Mouse (Mus musculus): Measurements from ENCODE around the gene Ell2. TPM values are rescaled to one million over a fixed set of nuclear protein-coding genes. Genes with fewer than 3 reads are reported as not detected.

Ell2 gene
- polyA plus RNA-seq, 1 experiment from 2014 or later: 4.3 TPM

GRCm38 (mm10) chr13:75817183-75817582 is 110.6 kb downstream of the Ell2 start:
- ATAC-seq: no peak
- H3K27ac ChIP-seq (ENCODE audit: low read length): no peak overlapping the region
- WGBS: 97% methylated on average over 2 of the region's 2 CpGs
- no peak overlapping the region for H3K4me2 ChIP-seq (ENCODE audit: low read depth, low read length)
- no peaks in the 10 kb centered on the region for H3K4me1 ChIP-seq (ENCODE audit: control insufficient read depth, insufficient read depth, low read length)
- H3K27me3 ChIP-seq (replicated peaks; ENCODE audit: control insufficient read depth, insufficient read depth, low read length): no peaks in the 10 kb centered on the region
- H3K9me3 ChIP-seq (ENCODE audit: control insufficient read depth, low read length): no peaks in the 10 kb centered on the region
- H3K4me3 ChIP-seq (ENCODE audit: low read length): no peak overlapping the region
- no peaks in the 10 kb centered on the region for H3K36me3 ChIP-seq (ENCODE audit: control insufficient read depth, insufficient read depth, low read length)
- H3K9ac ChIP-seq (ENCODE audit: low read depth, low read length): no peak overlapping the region

GRCm38 (mm10) chr13:75818486-75818885 is 111.9 kb downstream of the Ell2 start:
- WGBS: 52% methylated on average over 3 of the region's 3 CpGs
- no peak for ATAC-seq
- Histone ChIP-seq H3K9ac (ENCODE audit: low read depth, low read length) (no peak overlapping the region), H3K27me3 (replicated peaks; ENCODE audit: control insufficient read depth, insufficient read depth, low read length) (no peaks in the 10 kb centered on the region), H3K4me3 (ENCODE audit: low read length) (no peak overlapping the region), H3K36me3 (ENCODE audit: control insufficient read depth, insufficient read depth, low read length) (no peaks in the 10 kb centered on the region), H3K27ac (ENCODE audit: low read length) (no peak overlapping the region), H3K9me3 (ENCODE audit: control insufficient read depth, low read length) (no peaks in the 10 kb centered on the region), H3K4me2 (ENCODE audit: low read depth, low read length) (no peak overlapping the region), H3K4me1 (ENCODE audit: control insufficient read depth, insufficient read depth, low read length) (no peaks in the 10 kb centered on the region)

DNA sequence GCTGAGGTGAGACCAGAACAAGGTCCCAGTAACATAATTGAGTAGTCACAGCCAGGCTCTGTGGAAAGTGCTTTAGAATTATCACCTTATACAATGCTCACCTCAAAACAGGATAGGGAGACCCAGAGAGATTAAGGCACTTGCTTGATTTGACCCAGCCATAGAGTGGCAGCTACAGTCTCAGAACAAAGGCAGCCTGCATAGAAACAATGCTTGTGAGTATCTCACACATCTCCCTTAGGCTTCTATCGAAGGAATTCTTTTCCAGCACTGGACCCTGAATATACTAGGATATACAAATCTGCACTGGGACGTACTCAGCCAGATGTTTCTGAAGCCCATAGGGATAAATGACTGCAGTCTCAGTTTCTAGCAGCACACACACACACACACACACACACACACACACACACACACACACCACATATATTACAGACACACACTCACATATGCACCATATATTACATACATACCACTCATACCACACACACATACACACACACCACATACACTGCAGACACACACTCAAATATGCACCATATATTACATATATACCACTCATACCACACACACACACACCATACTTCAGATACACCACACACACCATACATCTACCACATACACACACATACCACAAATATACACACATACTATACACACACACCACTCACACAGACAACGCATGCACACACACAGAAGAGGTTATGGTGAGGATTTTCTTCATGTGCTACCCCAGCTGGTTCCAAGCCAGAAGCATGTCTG is 112.6 kb downstream of the Ell2 start:
- Histone ChIP-seq H3K36me3 (ENCODE audit: control insufficient read depth, insufficient read depth, low read length) (no peaks in the 10 kb centered on the region), H3K4me3 (ENCODE audit: low read length) (no peak overlapping the region), H3K4me1 (ENCODE audit: control insufficient read depth, insufficient read depth, low read length) (no peaks in the 10 kb centered on the region), H3K27ac (ENCODE audit: low read length) (no peak overlapping the region), H3K9ac (ENCODE audit: low read depth, low read length) (no peak overlapping the region), H3K9me3 (ENCODE audit: control insufficient read depth, low read length) (no peaks in the 10 kb centered on the region), H3K27me3 (replicated peaks; ENCODE audit: control insufficient read depth, insufficient read depth, low read length) (no peaks in the 10 kb centered on the region), H3K4me2 (ENCODE audit: low read depth, low read length) (no peak overlapping the region)
- no peak for ATAC-seq
- 77% methylated on average over 3 of the region's 3 CpGs for WGBS

GRCm38 (mm10) chr13:75819898-75820297 is 113.3 kb downstream of the Ell2 start:
- Histone ChIP-seq H3K36me3 (ENCODE audit: control insufficient read depth, insufficient read depth, low read length) (no peaks in the 10 kb centered on the region), H3K4me1 (ENCODE audit: control insufficient read depth, insufficient read depth, low read length) (no peaks in the 10 kb centered on the region), H3K27me3 (replicated peaks; ENCODE audit: control insufficient read depth, insufficient read depth, low read length) (no peaks in the 10 kb centered on the region), H3K4me3 (ENCODE audit: low read length) (no peak overlapping the region), H3K4me2 (ENCODE audit: low read depth, low read length) (no peak overlapping the region), H3K9ac (ENCODE audit: low read depth, low read length) (no peak overlapping the region), H3K27ac (ENCODE audit: low read length) (no peak overlapping the region), H3K9me3 (ENCODE audit: control insufficient read depth, low read length) (no peaks in the 10 kb centered on the region)
- no peak for ATAC-seq

Other genes with a start within 250 kb of the Ell2 start
- 210 and 253 TPM in 2 replicates for gene Glrx, start 133.1 kb downstream of the Ell2 start, polyA plus RNA-seq (2015; fragmentation: Nextera tagmentation; extraction: Ambion mirVana)
- 12.3 and 19.4 TPM in 2 replicates for gene Rhobtb3, start 237.2 kb downstream of the Ell2 start, polyA plus RNA-seq (2015; fragmentation: Nextera tagmentation; extraction: Ambion mirVana)

All from intestine, embryonic 16.5 days (tissue).